ENCODE assay signal across 33 mouse cellular contexts in genomic region chr3:98005306-98005705, GRCm38 (mm10). TPM values are rescaled to one million over a fixed set of nuclear protein-coding genes. Genes with fewer than 3 reads are reported as not detected.
DNase-seq lines count a peak whose midpoint lies in the region; ATAC-seq and TF ChIP-seq lines count a peak whose summit lies in the region.
"Had no signal": no experiment of that assay in that cellular context is flagged by ENCODE, and none has a peak within 500 bp of the region (broad histone marks: within the 10 kb centered on the region; RNA-seq: fewer than 3 reads in every experiment).

No protein-coding gene starts in this region.

- ATAC-seq in neutrophil, adult 5-6 weeks (ENCODE audit: extremely low read depth, insufficient number of reproducible peaks, low FRiP score, poor library complexity, severe bottlenecking), result peak; percentile 56; the same call in 1 of the 2 replicates
- ATAC-seq in forebrain, embryonic 12.5 days (ENCODE audit: low FRiP score), result no peak
- ATAC-seq: CD4-positive, CD25-positive, alpha-beta regulatory T cell, adult 4 months; forebrain, embryonic 13.5 days; hindbrain, postnatal 0 days; intestine, embryonic 15.5 days had no signal

- no peaks in the 10 kb centered on the region for H3K79me2 ChIP-seq in macrophage (ENCODE audit: inconsistent target)

- TF ChIP-seq CTCF in spleen, adult 2 months (IDR thresholded peaks at IDR 0.05; ENCODE audit: extremely low read depth, insufficient read depth, insufficient read length, insufficient replicate concordance), result no peak
- TF ChIP-seq CTCF in bone marrow, adult 2 months (IDR thresholded peaks at IDR 0.05; ENCODE audit: control insufficient read depth, insufficient read depth, low read length), result no peak

- H3K4me3 ChIP-seq in spleen, adult 2 months (ENCODE audit: extremely low read depth, insufficient read depth, insufficient read length), result no peak overlapping the region
- H3K4me3 ChIP-seq in bone marrow, adult 2 months (replicated peaks; ENCODE audit: control insufficient read depth, low read depth, low read length), result no peak overlapping the region
- no peak overlapping the region for H3K4me3 ChIP-seq in macrophage (ENCODE audit: inconsistent target)
- H3K4me3 ChIP-seq in hindbrain, embryonic 10.5 days, result no peak overlapping the region
- H3K4me3 ChIP-seq in forebrain, embryonic 12.5 days (replicated peaks), result no peak overlapping the region
- H3K4me3 ChIP-seq: embryonic facial prominence, embryonic 10.5 days; embryonic facial prominence, embryonic 15.5 days; forebrain, embryonic 13.5 days; gastrocnemius, adult 2 months; hindbrain, embryonic 12.5 days; intestine, embryonic 15.5 days; midbrain, embryonic 12.5 days; neural tube, embryonic 13.5 days had no signal

- 9% methylated on average over 5 of the region's 5 CpGs for WGBS in spleen, adult 2 months
- WGBS in bone marrow, adult 2 months, result 2% methylated on average over 5 of the region's 5 CpGs
- WGBS in macrophage (ENCODE audit: missing documents), result 0% methylated on average over 5 of the region's 5 CpGs
- WGBS in hindbrain, embryonic 10.5 days, result 78% methylated on average over 5 of the region's 5 CpGs
- WGBS in forebrain, embryonic 12.5 days, result 71% methylated on average over 5 of the region's 5 CpGs

- H3K27me3 ChIP-seq in spleen, adult 2 months (ENCODE audit: control insufficient read depth, insufficient read depth, low read length), result no peaks in the 10 kb centered on the region
- no peaks in the 10 kb centered on the region for H3K27me3 ChIP-seq in hindbrain, embryonic 10.5 days (ENCODE audit: insufficient read depth, poor library complexity, severe bottlenecking)
- H3K27me3 ChIP-seq in forebrain, embryonic 12.5 days, result peaks cover 3% of the 10 kb centered on the region; the same call in 1 of the 2 replicates
- H3K27me3 ChIP-seq: embryonic facial prominence, embryonic 15.5 days; hindbrain, embryonic 12.5 days; intestine, embryonic 15.5 days; neural tube, embryonic 13.5 days had no signal

- no peaks in the 10 kb centered on the region for H3K9me3 ChIP-seq in hindbrain, embryonic 10.5 days
- H3K9me3 ChIP-seq in forebrain, embryonic 12.5 days, result no peaks in the 10 kb centered on the region
- H3K9me3 ChIP-seq: embryonic facial prominence, embryonic 10.5 days; embryonic facial prominence, embryonic 15.5 days; forebrain, embryonic 13.5 days; hindbrain, embryonic 12.5 days; intestine, embryonic 15.5 days; midbrain, embryonic 12.5 days; neural tube, embryonic 13.5 days had no signal

- DNase-seq in spleen, adult 2 months (ENCODE audit: low read depth in 1 of 2, low spot score in 2 of 2), result peak in 1 of 2 experiments; percentile 43
- no peak for DNase-seq in spleen, postnatal 10 days (ENCODE audit: low spot score in 2 of 2)
- DNase-seq in hindbrain, embryonic 10.5 days (ENCODE audit: low spot score), result no peak
- DNase-seq in right cerebral cortex, postnatal 36 days (ENCODE audit: low spot score in 2 of 2), result no peak
- DNase-seq: adrenal gland, postnatal 14 days; cerebellum, adult 18-20 months; cerebellum, postnatal 14 days; gastrocnemius, adult 2 months; gastrocnemius, postnatal 36 days; heart, postnatal 14 days; kidney, adult 9 months; kidney, postnatal 10 days; liver; lung, adult 2 months; lung, postnatal 10 days; right cerebral cortex, postnatal 25 days; spleen, adult 18-20 months; thymus, adult 18-20 months; thymus, postnatal 25 days had no signal

- 0 out of 2 replicates have a peak, but pooled peaks cover 2% of the 10 kb centered on the region for H3K36me3 ChIP-seq in spleen, adult 2 months (ENCODE audit: control insufficient read depth, insufficient read depth, low read length)
- H3K36me3 ChIP-seq in macrophage (ENCODE audit: inconsistent target), result no peaks in the 10 kb centered on the region
- H3K36me3 ChIP-seq in hindbrain, embryonic 10.5 days, result no peaks in the 10 kb centered on the region
- H3K36me3 ChIP-seq in forebrain, embryonic 12.5 days (replicated peaks), result no peaks in the 10 kb centered on the region
- H3K36me3 ChIP-seq: embryonic facial prominence, embryonic 10.5 days; embryonic facial prominence, embryonic 15.5 days; hindbrain, embryonic 12.5 days; intestine, embryonic 15.5 days; midbrain, embryonic 12.5 days; neural tube, embryonic 13.5 days had no signal

- peaks cover 5% of the 10 kb centered on the region; the same call in 1 of the 2 replicates for H3K4me1 ChIP-seq in spleen, adult 2 months (ENCODE audit: control insufficient read depth, insufficient read depth, insufficient read length)
- peaks cover 7% of the 10 kb centered on the region for H3K4me1 ChIP-seq in bone marrow, adult 2 months (ENCODE audit: control insufficient read depth, insufficient read depth, low read length)
- H3K4me1 ChIP-seq in hindbrain, embryonic 10.5 days (replicated peaks), result 0 out of 2 replicates have a peak, but pooled peaks cover 4% of the 10 kb centered on the region
- H3K4me1 ChIP-seq in forebrain, embryonic 12.5 days, result peaks cover 10% of the 10 kb centered on the region
- H3K4me1 ChIP-seq: embryonic facial prominence, embryonic 15.5 days; hindbrain, embryonic 12.5 days; intestine, embryonic 15.5 days had no signal

- peak overlapping the region; percentile 14; the same call in 1 of the 2 replicates for H3K27ac ChIP-seq in spleen, adult 2 months (ENCODE audit: insufficient read depth, low read length)
- H3K27ac ChIP-seq in bone marrow, adult 2 months (ENCODE audit: control insufficient read depth, insufficient read depth, low read depth, low read length, poor library complexity), result peak overlapping the region; percentile 78
- peak overlapping the region; percentile 36 for H3K27ac ChIP-seq in macrophage
- H3K27ac ChIP-seq in hindbrain, embryonic 10.5 days, result no peak overlapping the region
- no peak overlapping the region for H3K27ac ChIP-seq in forebrain, embryonic 12.5 days
- H3K27ac ChIP-seq: embryonic facial prominence, embryonic 10.5 days; embryonic facial prominence, embryonic 15.5 days; forebrain, embryonic 13.5 days; gastrocnemius, adult 2 months; hindbrain, embryonic 12.5 days; hindbrain, postnatal 0 days; intestine, embryonic 15.5 days; liver, embryonic 14.5 days; midbrain, embryonic 12.5 days; neural tube, embryonic 13.5 days had no signal

- TF ChIP-seq POLR2A in spleen, adult 2 months (IDR thresholded peaks at IDR 0.05; ENCODE audit: low read depth, low read length), result no peak
- TF ChIP-seq POLR2A in bone marrow, adult 2 months (IDR thresholded peaks at IDR 0.05; ENCODE audit: borderline replicate concordance, control insufficient read depth, low read depth, low read length), result no peak

- H3K9ac ChIP-seq in forebrain, embryonic 12.5 days, result no peak overlapping the region
- H3K9ac ChIP-seq: embryonic facial prominence, embryonic 15.5 days; forebrain, embryonic 13.5 days; hindbrain, embryonic 12.5 days; intestine, embryonic 15.5 days; liver, embryonic 14.5 days; midbrain, embryonic 12.5 days; neural tube, embryonic 13.5 days had no signal

- no peak overlapping the region for H3K4me2 ChIP-seq in forebrain, embryonic 12.5 days
- H3K4me2 ChIP-seq: embryonic facial prominence, embryonic 15.5 days; forebrain, embryonic 13.5 days; hindbrain, embryonic 12.5 days; intestine, embryonic 15.5 days; midbrain, embryonic 12.5 days; neural tube, embryonic 13.5 days had no signal

RNA-seq across cellular contexts. Expression of gene Notch2, which starts 8.0 kb away (rescaled TPM):
- polyA plus RNA-seq in spleen, adult 2 months (2012; rRNA removed), result 45.7 and 63.3 TPM in 2 replicates
- polyA plus RNA-seq in bone marrow, adult 2 months (2011; ENCODE audit: insufficient read depth, insufficient read length, low replicate concordance, missing spikeins), result 10.0 and 22.9 TPM in 2 replicates
- total RNA-seq in macrophage (2018; cell fraction: chromatin; rRNA removed), result 100 to 1,000 TPM; 149 to 777 (median 273) TPM
- 100 to 1,000 TPM in 12 of 26 experiments, 10 to 100 TPM in 14; 46.8 to 165 (median 96.1) TPM for total RNA-seq in macrophage (2018; cell fraction: cytosol; rRNA removed)
- 100 to 1,000 TPM; 125 to 657 (median 257) TPM for total RNA-seq in macrophage (2018; cell fraction: nucleus; rRNA removed)
- polyA plus RNA-seq in macrophage (2018), result 21.9 to 74.1 TPM (median 33.4 TPM) in 3 replicates
- 219 and 232 TPM in 2 replicates for total RNA-seq in neutrophil, adult 5-6 weeks (2017)
- polyA plus RNA-seq in hindbrain, embryonic 10.5 days (2016; fragmentation: Nextera tagmentation; extraction: Ambion mirVana), result 15.6 and 18.0 TPM in 2 replicates
- 27.6 and 29.0 TPM in 2 replicates for polyA plus RNA-seq in forebrain, embryonic 12.5 days (2016; fragmentation: Nextera tagmentation; extraction: Ambion mirVana)

Comparison
In these comparisons a context has a peak if more than half of its experiments do, and no peak if none do; other contexts are left out.
1. H3K27ac ChIP-seq: peak in spleen, adult 2 months (single experiment), bone marrow, adult 2 months (single experiment) and macrophage (single experiment); none in hindbrain, embryonic 10.5 days (single experiment) and forebrain, embryonic 12.5 days (single experiment).